Mouse (Mus musculus) CH12.LX (cell line): ENCODE results near the gene Man1b1. TPM values are rescaled to one million over a fixed set of nuclear protein-coding genes. Genes with fewer than 3 reads are reported as not detected.
A peak's percentile ranks its signal among the peaks of the same experiment; 100 is the strongest.

Experiments used
- DNase-seq: peaks from one replicate; pipeline ENCODE4 v3.0.0-alpha.2; 2013; ENCODE audit errors: extremely low read depth
- H3K27ac ChIP-seq: 2 replicates; pipeline ENCODE4 v1.5.1; 2012; ENCODE audit warnings: low read depth, mild to moderate bottlenecking, control low read depth, moderate library complexity; ENCODE audit not compliant: insufficient read depth
- H3K27me3 ChIP-seq: replicated peaks from 2 replicates; pipeline ENCODE3; 2012; ENCODE audit warnings: inconsistent platforms
- H3K36me3 ChIP-seq, 2 experiments: replicated peaks in 1 of 2; 2 replicates each; pipeline versions ENCODE3 to v1.6.1; 2012; ENCODE audit warnings: inconsistent platforms in 1 of 2, low read length in 1 of 2, mild to moderate bottlenecking in 1 of 2, mixed read lengths in 1 of 2, moderate library complexity in 1 of 2; ENCODE audit not compliant: control insufficient read depth in 1 of 2, insufficient read depth in 1 of 2
- H3K4me1 ChIP-seq, 2 experiments: 2 replicates each; pipeline ENCODE4 v1.6.1; 2012; ENCODE audit warnings: inconsistent platforms in 1 of 2, moderate library complexity in 1 of 2; ENCODE audit not compliant: insufficient read depth in 2 of 2, control insufficient read depth in 1 of 2
- H3K4me2 ChIP-seq: 2 replicates; pipeline ENCODE4 v1.6.1; 2012; ENCODE audit warnings: low read depth, mild to moderate bottlenecking, control low read depth; ENCODE audit not compliant: poor library complexity, insufficient read depth, severe bottlenecking
- H3K4me3 ChIP-seq, 3 experiments: fragments of 150-350 bp in 1 of 3; sonication (generic) in 1 of 3; replicated peaks in 1 of 3; 2 replicates each; pipeline versions ENCODE3 to v1.5.1; 2011 to 2012; ENCODE audit warnings: low read depth in 2 of 3, low read length in 2 of 3, mild to moderate bottlenecking in 2 of 3, moderate library complexity in 2 of 3, control low read depth in 1 of 3, improper control_type of control experiment in 1 of 3, inconsistent platforms in 1 of 3, mixed read lengths in 1 of 3; ENCODE audit not compliant: poor library complexity in 1 of 3
- H3K79me2 ChIP-seq: replicated peaks from 2 replicates; pipeline ENCODE4 v1.6.1; 2012; ENCODE audit warnings: mild to moderate bottlenecking, moderate library complexity; ENCODE audit not compliant: control insufficient read depth, poor library complexity, insufficient read depth, severe bottlenecking; ENCODE audit errors: extremely low read depth
- H3K9ac ChIP-seq: 2 replicates; pipeline ENCODE4 v1.6.1; 2012; ENCODE audit warnings: low read depth, mild to moderate bottlenecking, control low read depth, moderate library complexity; ENCODE audit not compliant: insufficient read depth
- H3K9me3 ChIP-seq: replicated peaks from 2 replicates; pipeline ENCODE3; 2012; ENCODE audit warnings: low read length, inconsistent platforms, mixed read lengths
- BHLHE40 ChIP-seq: IDR thresholded peaks from 2 replicates; pipeline ENCODE4 v1.6.1; 2011; ENCODE audit warnings: mild to moderate bottlenecking, low read depth, low read length, improper control_type of control experiment
- CHD1 ChIP-seq: IDR thresholded peaks from 2 replicates; pipeline ENCODE4 v1.6.1; 2012; ENCODE audit warnings: low read depth, low read length, improper control_type of control experiment, inconsistent platforms
- CHD2 ChIP-seq: IDR thresholded peaks from 2 replicates; pipeline ENCODE4 v1.6.1; 2011; ENCODE audit warnings: low read length, improper control_type of control experiment
- CTCF ChIP-seq, 2 experiments: IDR thresholded peaks in 1 of 2; conservative IDR thresholded peaks in 1 of 2; 2 replicates each; pipeline ENCODE4 v1.5.1; 2011 to 2012; ENCODE audit warnings: low read depth in 2 of 2, low read length in 2 of 2, improper control_type of control experiment in 1 of 2, inconsistent platforms in 1 of 2, mild to moderate bottlenecking in 1 of 2, moderate library complexity in 1 of 2
- E2F4 ChIP-seq: IDR thresholded peaks from 2 replicates; pipeline ENCODE4 v1.6.1; 2011; ENCODE audit warnings: low read depth, low read length, improper control_type of control experiment; ENCODE audit not compliant: insufficient replicate concordance
- EP300 ChIP-seq: IDR thresholded peaks from 2 replicates; pipeline ENCODE4 v1.6.1; 2011; ENCODE audit warnings: low read length, improper control_type of control experiment
- ETS1 ChIP-seq: conservative IDR thresholded peaks from 2 replicates; pipeline ENCODE4 v1.6.1; 2012; ENCODE audit warnings: low read depth, mild to moderate bottlenecking, inconsistent platforms, low read length, improper control_type of control experiment, moderate library complexity
- HCFC1 ChIP-seq: IDR thresholded peaks from 2 replicates; pipeline ENCODE4 v1.6.1; 2012; ENCODE audit warnings: low read depth, mild to moderate bottlenecking, inconsistent platforms, low read length, improper control_type of control experiment
- IRF4 ChIP-seq: IDR thresholded peaks from 2 replicates; pipeline ENCODE4 v1.6.1; 2014; ENCODE audit warnings: low read depth, mild to moderate bottlenecking, inconsistent platforms, low read length, improper control_type of control experiment
- JUN ChIP-seq: IDR thresholded peaks from 2 replicates; pipeline ENCODE4 v1.6.1; 2011; ENCODE audit warnings: low read depth, mild to moderate bottlenecking, low read length, improper control_type of control experiment, moderate library complexity; ENCODE audit not compliant: insufficient read depth
- MAFK ChIP-seq: IDR thresholded peaks from 2 replicates; pipeline ENCODE4 v1.6.1; 2011; ENCODE audit warnings: low read length, improper control_type of control experiment; ENCODE audit not compliant: insufficient replicate concordance
- MAX ChIP-seq: IDR thresholded peaks from 2 replicates; pipeline ENCODE4 v1.6.1; 2011; ENCODE audit warnings: low read length, improper control_type of control experiment
- MAZ ChIP-seq: IDR thresholded peaks from 2 replicates; pipeline ENCODE4 v1.6.1; 2012; ENCODE audit warnings: low read depth, mild to moderate bottlenecking, inconsistent platforms, low read length, improper control_type of control experiment, moderate library complexity
- MEF2A ChIP-seq: IDR thresholded peaks from 2 replicates; pipeline ENCODE4 v1.6.1; 2014; ENCODE audit warnings: low read depth, mild to moderate bottlenecking, inconsistent platforms, low read length, improper control_type of control experiment, borderline replicate concordance
- MXI1 ChIP-seq: IDR thresholded peaks from 2 replicates; pipeline ENCODE4 v1.6.1; 2011; ENCODE audit warnings: mild to moderate bottlenecking, low read depth, low read length, improper control_type of control experiment
- MYC ChIP-seq: IDR thresholded peaks from 2 replicates; pipeline ENCODE4 v1.6.1; 2011; ENCODE audit warnings: low read depth, mild to moderate bottlenecking, improper control_type of control experiment, low read length
- NELFE ChIP-seq: IDR thresholded peaks from 2 replicates; pipeline ENCODE4 v1.6.1; 2011; ENCODE audit warnings: low read depth, low read length, improper control_type of control experiment
- NRF1 ChIP-seq: IDR thresholded peaks from 2 replicates; pipeline ENCODE4 v1.6.1; 2014; ENCODE audit warnings: low read depth, mild to moderate bottlenecking, inconsistent platforms, low read length, improper control_type of control experiment, moderate library complexity
- PAX5 ChIP-seq: IDR thresholded peaks from 2 replicates; pipeline ENCODE4 v1.6.1; 2012; ENCODE audit warnings: low read length, inconsistent platforms, mixed read lengths
- POLR2A ChIP-seq: IDR thresholded peaks from 2 replicates; pipeline ENCODE4 v1.6.1; 2011; ENCODE audit warnings: low read depth, mild to moderate bottlenecking, improper control_type of control experiment, low read length
- POLR2AphosphoS2 ChIP-seq: IDR thresholded peaks from 2 replicates; pipeline ENCODE4 v1.6.1; 2011; ENCODE audit warnings: low read depth, low read length, improper control_type of control experiment
- RCOR1 ChIP-seq: conservative IDR thresholded peaks from 2 replicates; pipeline ENCODE4 v1.6.1; 2012; ENCODE audit warnings: low read depth, mild to moderate bottlenecking, inconsistent platforms, low read length, improper control_type of control experiment
- SIN3A ChIP-seq: IDR thresholded peaks from 2 replicates; pipeline ENCODE4 v1.6.1; 2012; ENCODE audit warnings: low read length, improper control_type of control experiment, inconsistent platforms
- SMC3 ChIP-seq: IDR thresholded peaks from 2 replicates; pipeline ENCODE4 v1.6.1; 2011; ENCODE audit warnings: low read depth, low read length, improper control_type of control experiment
- TBP ChIP-seq: conservative IDR thresholded peaks from 2 replicates; pipeline ENCODE4 v1.6.1; 2011; ENCODE audit warnings: low read depth, low read length, improper control_type of control experiment
- TCF12 ChIP-seq: IDR thresholded peaks from 2 replicates; pipeline ENCODE4 v1.6.1; 2014; ENCODE audit warnings: low read depth, mild to moderate bottlenecking, inconsistent platforms, low read length, improper control_type of control experiment
- UBTF ChIP-seq: IDR thresholded peaks from 2 replicates; pipeline ENCODE4 v1.6.1; 2012; ENCODE audit warnings: low read depth, mild to moderate bottlenecking, inconsistent platforms, low read length, improper control_type of control experiment, moderate library complexity
- USF1 ChIP-seq: IDR thresholded peaks from 2 replicates; pipeline ENCODE4 v1.6.1; 2014; ENCODE audit warnings: low read depth, mild to moderate bottlenecking, inconsistent platforms, low read length, improper control_type of control experiment
- USF2 ChIP-seq: conservative IDR thresholded peaks from 2 replicates; pipeline ENCODE4 v1.6.1; 2011; ENCODE audit warnings: low read depth, low read length, improper control_type of control experiment
- ZMIZ1 ChIP-seq: IDR thresholded peaks from 2 replicates; pipeline ENCODE4 v1.6.1; 2012; ENCODE audit warnings: low read depth, mild to moderate bottlenecking, inconsistent platforms, low read length, improper control_type of control experiment
- ZNF384 ChIP-seq: IDR thresholded peaks from 2 replicates; pipeline ENCODE4 v1.6.1; 2012; ENCODE audit warnings: low read depth, low read length, improper control_type of control experiment, inconsistent platforms
- dilution Hi-C: fragments of 300-500 bp; cut with MboI; formaldehyde crosslinking; loops from 2 replicates; pipeline ENCODE4 v1.14.3; 2020; ENCODE audit warnings: low sequenced_read_pairs; ENCODE audit not compliant: extremely low pct_unique_long_range_greater_than_20kb, extremely low pct_ligation_motif_present
- in situ Hi-C: fragments of 300-500 bp; cut with MboI; formaldehyde crosslinking; loops from 3 replicates; pipeline ENCODE4 v1.14.3; 2019; ENCODE audit warnings: low sequenced_read_pairs, low pct_ligation_motif_present, low pct_unique_long_range_greater_than_20kb, mixed read lengths
- polyA plus RNA-seq: library from polyadenylated mRNA; unstranded; fragments of >175 nt; gene quantifications from 2 replicates; pipeline ENCODE4 v1.2.1, GENCODE M21; 2012; ENCODE audit warnings: low read depth; ENCODE audit not compliant: insufficient read length
- total RNA-seq, 2 experiments: library from RNA; depleted of rRNA; stranded (reverse); fragments of 300-350 nt in 1 of 2; fragments of >200 nt in 1 of 2; gene quantifications; 2 replicates each; pipeline ENCODE4 v1.2.3; 2012 to 2014

The Man1b1 gene
- total and polyA plus RNA-seq, 3 experiments = 39.3 to 68.8 (median 45.7) TPM

GRCm38 (mm10) chr2:25365091-25365761 is 33.1 kb downstream of the Man1b1 start, which contains the start of gene Uap1l1:
Gene Uap1l1, minus strand, starts transcription at chr2:25365682.
- Histone ChIP-seq H3K79me2 (no peaks in the 10 kb centered on the region), H3K4me2 (peak within 1 kb of the TSS; percentile 88), H3K27ac (peak within 1 kb of the TSS; percentile 27; the same call in 1 of the 2 replicates), H3K9me3 (no peaks in the 10 kb centered on the region), H3K4me3 (peak within 1 kb of the TSS; percentile 60 to 80 (median 69)), H3K36me3 (peaks cover 20 to 42% of the 10 kb centered on the region in 2 experiments), H3K4me1 (peaks cover 7 to 12% of the 10 kb centered on the region in 2 experiments; a peak in 3 of 4 replicates), H3K27me3 (peaks cover 27% of the 10 kb centered on the region), H3K9ac (peak within 1 kb of the TSS; percentile 71)
- DNase-seq = peak; percentile 75
- dilution Hi-C loops = no loop called here
- in situ Hi-C loops = loop anchor here (5.0 kb wide), 1 partner anchor 37 kb away; no protein-coding TSS in a partner anchor
- TF ChIP-seq EP300 (no peak), NELFE (peak; percentile 40), ZNF384 (no peak), MAZ (0 out of 2 replicates have a peak, but pooled peaks have one; percentile 13), USF1 (peak; percentile 51), POLR2A (peak; percentile 74), TBP (no peak), RCOR1 (no peak), PAX5 (no peak), CTCF (conservative IDR thresholded peaks at IDR 0.05 in 1 of 2, IDR thresholded peaks at IDR 0.05 in 1 of 2; ENCODE audit: low read depth in 2 of 2, low read length in 2 of 2) (no peak), MXI1 (peak; percentile 61), MAFK (no peak), MEF2A (no peak), SIN3A (peak; percentile 41; the same call in 1 of the 2 replicates), CHD2 (0 out of 2 replicates have a peak, but pooled peaks have one; percentile 40), BHLHE40 (peak; percentile 98), IRF4 (no peak), SMC3 (no peak), ETS1 (peak; percentile 47; the same call in 1 of the 2 replicates), MYC (no peak), JUN (no peak), USF2 (no peak), POLR2AphosphoS2 (no peak), TCF12 (peak; percentile 73; the same call in 1 of the 2 replicates), ZMIZ1 (no peak), NRF1 (no peak), UBTF (peak; percentile 38; the same call in 1 of the 2 replicates), MAX (no peak), HCFC1 (no peak), CHD1 (no peak), E2F4 (no peak)
